Mouse (Mus musculus) CD4-positive, CD25-positive, alpha-beta regulatory T cell (primary cell): ENCODE data around the gene Bdkrb2. TPM values are rescaled to one million over a fixed set of nuclear protein-coding genes. Genes with fewer than 3 reads are reported as not detected.

Experiments used
- polyA plus RNA-seq: library from polyadenylated mRNA; unstranded; fragments of 100-300 nt; shearing (Covaris generic); gene quantifications from one replicate; pipeline ENCODE4 v1.2.1, GENCODE M21; 2017

Gene Bdkrb2
- polyA plus RNA-seq = not detected

DNA sequence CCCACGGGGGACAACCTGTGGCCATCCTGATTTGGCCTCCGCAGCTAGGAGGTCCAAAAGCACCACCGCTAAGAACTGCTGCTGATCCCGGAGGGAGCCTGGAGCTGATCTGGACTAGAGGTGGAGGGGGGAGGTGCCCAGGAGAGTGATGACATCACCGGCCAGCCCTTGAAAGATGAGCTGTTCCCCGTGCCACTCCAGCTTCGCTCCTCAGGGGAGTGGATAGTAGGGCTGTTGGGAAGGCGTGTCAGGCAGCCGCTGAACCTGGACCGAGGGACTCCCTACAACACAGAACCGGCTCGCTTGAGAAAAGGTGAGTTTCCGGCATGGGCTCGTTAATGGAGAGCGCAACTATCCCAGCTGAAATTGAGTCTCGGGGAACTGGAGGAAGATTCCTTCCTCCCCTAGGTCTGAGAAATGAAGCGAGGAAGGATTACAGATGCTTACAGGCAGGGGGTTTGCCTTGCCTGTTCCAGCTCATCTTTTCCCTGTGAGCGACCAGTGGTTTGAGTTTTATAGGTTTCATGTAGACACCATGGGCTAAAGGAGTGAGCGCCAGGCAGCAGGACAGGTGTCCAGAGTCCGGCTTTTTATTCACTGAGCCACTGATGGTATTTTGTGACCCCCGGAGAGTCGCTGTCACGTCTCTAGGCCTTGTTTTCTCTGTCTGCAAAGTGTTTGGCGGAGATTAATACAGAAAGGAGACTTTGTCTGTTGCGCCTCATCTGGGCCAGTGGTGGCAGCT lies at the start of gene Bdkrb2:
TSS of gene Bdkrb2 (plus strand) at position 291 of the 745 bp plus-strand sequence.

DNA sequence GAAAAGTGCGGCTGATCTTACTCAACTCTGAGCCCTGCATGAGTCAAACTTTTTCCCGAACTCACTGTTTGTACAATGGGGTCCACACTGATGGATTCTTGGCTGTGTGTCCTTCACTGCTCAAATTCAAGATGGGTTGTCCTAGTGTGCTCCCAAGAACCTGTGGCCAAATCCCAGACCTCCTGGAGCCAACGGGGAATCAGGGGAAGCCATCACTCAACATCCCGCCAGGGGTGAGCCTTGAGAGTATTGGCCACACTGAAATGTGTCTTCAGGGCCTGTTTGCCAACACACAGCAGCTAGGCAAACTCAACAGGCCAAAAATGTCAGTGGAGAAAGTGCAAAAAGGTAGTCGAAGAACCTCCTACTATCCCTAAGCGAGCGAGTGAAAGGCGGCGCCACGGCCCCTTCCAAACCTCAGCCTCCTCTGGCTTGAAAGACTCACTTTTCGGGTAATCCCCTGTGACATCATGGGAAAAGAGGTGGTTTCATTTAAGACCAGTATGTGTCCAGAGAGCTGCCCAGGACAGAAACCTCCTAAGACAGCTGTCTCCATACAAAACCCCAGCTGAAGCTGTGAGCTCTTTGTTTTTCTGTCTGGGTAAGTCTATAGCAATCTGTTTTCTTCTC lies 39.7 kb downstream of the Bdkrb2 start, which contains the start of gene Bdkrb1:
TSS of gene Bdkrb1 (plus strand) at position 505 of the 630 bp plus-strand sequence.

Other genes starting within 250 kb of the Bdkrb2 start
- not detected for gene Tunar, start 229.4 kb upstream of the Bdkrb2 start, polyA plus RNA-seq
- 0.28 TPM for gene D430019H16Rik, start 109.4 kb upstream of the Bdkrb2 start, polyA plus RNA-seq
- gene Bdkrb1, start 39.9 kb downstream of the Bdkrb2 start, polyA plus RNA-seq = 0.22 TPM
- gene Gskip, start 121.6 kb downstream of the Bdkrb2 start, polyA plus RNA-seq = 41.6 TPM
- 23.0 TPM for gene Atg2b, start 122.0 kb downstream of the Bdkrb2 start, polyA plus RNA-seq
- gene Ak7, start 142.8 kb downstream of the Bdkrb2 start, polyA plus RNA-seq = 0.61 TPM
- gene Papola, start 221.5 kb downstream of the Bdkrb2 start, polyA plus RNA-seq = 252 TPM